Mouse (Mus musculus) hindbrain, embryonic 13.5 days (tissue): Measurements from ENCODE around the gene Nmnat3. TPM values are rescaled to one million over a fixed set of nuclear protein-coding genes. Genes with fewer than 3 reads are reported as not detected.

Source experiments
- ATAC-seq: fragments of 200-750 bp; cut with Nextera tagmentation; 2 replicates; pipeline ENCODE4 v1.8.0; 2017; ENCODE audit warnings: moderate TSS enrichment; ENCODE audit not compliant: low FRiP score
- H3K27ac ChIP-seq: fragments of 300-500 bp; sonication (generic); 2 replicates; pipeline ENCODE4 v1.5.1; 2015; ENCODE audit warnings: inconsistent platforms, mild to moderate bottlenecking, moderate library complexity
- H3K27me3 ChIP-seq: fragments of 300-500 bp; sonication (generic); 2 replicates; pipeline ENCODE4 v1.6.1; 2015; ENCODE audit warnings: mild to moderate bottlenecking, inconsistent platforms
- H3K36me3 ChIP-seq: fragments of 300-500 bp; sonication (generic); 2 replicates; pipeline ENCODE4 v1.6.1; 2015; ENCODE audit warnings: mild to moderate bottlenecking, inconsistent platforms
- H3K4me1 ChIP-seq: fragments of 300-500 bp; sonication (generic); replicated peaks from 2 replicates; pipeline ENCODE4 v1.6.1; 2015; ENCODE audit warnings: inconsistent platforms
- H3K4me2 ChIP-seq: fragments of 300-500 bp; sonication (generic); 2 replicates; pipeline ENCODE4 v1.6.1; 2015; ENCODE audit warnings: inconsistent platforms, mild to moderate bottlenecking, moderate library complexity
- H3K4me3 ChIP-seq: fragments of 300-500 bp; sonication (generic); 2 replicates; pipeline ENCODE4 v1.5.1; 2015; ENCODE audit warnings: mild to moderate bottlenecking, inconsistent platforms
- H3K9ac ChIP-seq: fragments of 300-500 bp; sonication (generic); 2 replicates; pipeline ENCODE4 v1.6.1; 2015; ENCODE audit warnings: mild to moderate bottlenecking, inconsistent platforms
- H3K9me3 ChIP-seq: fragments of 300-500 bp; sonication (generic); 2 replicates; pipeline ENCODE4 v1.6.1; 2016; ENCODE audit warnings: inconsistent platforms
- WGBS: fragments of 180-500 bp; shearing (Covaris S2); methylation state at CpG from one replicate; pipeline ENCODE4 v1.1.7; 2015; 5-methylcytosine and 5-hydroxymethylcytosine counted together
- polyA plus RNA-seq: library from polyadenylated mRNA; unstranded; fragments of >200 nt; fragmentation: Nextera tagmentation; extraction: Ambion mirVana; gene quantifications from 2 replicates; pipeline ENCODE4 v1.2.1, GENCODE M21; 2015

Gene Nmnat3
- polyA plus RNA-seq, 1 experiment from 2014 or later = 1.4 TPM

- Histone ChIP-seq H3K9ac (no peak overlapping the region), H3K4me3 (no peak overlapping the region), H3K36me3 (no peaks in the 10 kb centered on the region), H3K9me3 (no peaks in the 10 kb centered on the region), H3K27ac (no peak overlapping the region), H3K4me2 (no peak overlapping the region), H3K27me3 (no peaks in the 10 kb centered on the region), H3K4me1 (peaks cover 19% of the 10 kb centered on the region)
- ATAC-seq = no peak
- WGBS = 100% methylated on average over 1 of the region's 1 CpGs
These were observed 58.6 kb downstream of the Nmnat3 start for GRCm38 (mm10) chr9:98345840-98346239.

DNA sequence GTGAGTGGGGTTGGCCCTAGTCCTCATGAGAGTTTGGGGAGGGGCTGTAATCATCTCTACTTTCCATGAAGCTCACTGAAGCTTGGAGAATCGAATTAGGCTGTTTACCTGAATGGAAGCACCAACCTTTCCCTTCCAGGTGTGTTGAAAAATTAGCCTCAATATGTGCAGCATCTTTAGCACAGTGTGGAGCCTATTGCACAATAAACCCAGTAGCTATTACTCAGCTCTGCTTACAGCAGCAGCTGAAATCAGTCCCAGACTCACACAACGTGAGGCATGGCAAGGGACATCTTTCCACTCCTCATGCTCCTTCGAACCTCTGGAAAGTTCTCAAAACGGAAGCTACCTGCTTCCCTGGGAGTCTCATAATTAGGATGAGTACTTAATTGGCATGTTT is 59.0 kb downstream of the Nmnat3 start:
- no peaks in the 10 kb centered on the region for H3K9me3 ChIP-seq
- no peak for ATAC-seq
- no peak overlapping the region for H3K27ac ChIP-seq
- no peaks in the 10 kb centered on the region for H3K36me3 ChIP-seq
- H3K4me3 ChIP-seq = no peak overlapping the region
- no peak overlapping the region for H3K4me2 ChIP-seq
- 85% methylated on average over 4 of the region's 4 CpGs for WGBS
- H3K4me1 ChIP-seq = peaks cover 23% of the 10 kb centered on the region
- no peaks in the 10 kb centered on the region for H3K27me3 ChIP-seq
- H3K9ac ChIP-seq = no peak overlapping the region

DNA sequence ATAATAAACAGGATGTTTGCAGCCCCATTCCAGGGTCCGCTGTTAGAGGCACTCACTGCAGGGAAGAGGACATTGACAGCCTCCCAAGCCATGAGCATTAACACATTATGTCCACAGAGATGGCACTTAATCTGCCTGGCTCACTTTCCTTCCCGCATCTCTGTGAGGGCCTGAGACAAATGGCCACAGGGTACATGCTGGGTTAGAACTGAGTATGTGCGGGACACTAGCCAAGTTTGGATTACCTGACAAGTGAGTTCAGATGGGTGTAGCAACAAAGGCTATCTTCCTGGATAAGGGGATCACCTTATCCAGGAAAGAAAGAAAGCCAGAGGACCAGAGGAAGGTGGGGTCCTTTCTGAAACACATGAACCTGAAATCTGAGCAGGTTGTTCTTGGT is 59.8 kb downstream of the Nmnat3 start:
- WGBS = 93% methylated on average over 3 of the region's 3 CpGs
- Histone ChIP-seq H3K9ac (no peak overlapping the region), H3K4me2 (no peak overlapping the region), H3K27me3 (no peaks in the 10 kb centered on the region), H3K9me3 (no peaks in the 10 kb centered on the region), H3K36me3 (no peaks in the 10 kb centered on the region), H3K27ac (no peak overlapping the region), H3K4me1 (peaks cover 23% of the 10 kb centered on the region), H3K4me3 (no peak overlapping the region)
- ATAC-seq = no peak

DNA sequence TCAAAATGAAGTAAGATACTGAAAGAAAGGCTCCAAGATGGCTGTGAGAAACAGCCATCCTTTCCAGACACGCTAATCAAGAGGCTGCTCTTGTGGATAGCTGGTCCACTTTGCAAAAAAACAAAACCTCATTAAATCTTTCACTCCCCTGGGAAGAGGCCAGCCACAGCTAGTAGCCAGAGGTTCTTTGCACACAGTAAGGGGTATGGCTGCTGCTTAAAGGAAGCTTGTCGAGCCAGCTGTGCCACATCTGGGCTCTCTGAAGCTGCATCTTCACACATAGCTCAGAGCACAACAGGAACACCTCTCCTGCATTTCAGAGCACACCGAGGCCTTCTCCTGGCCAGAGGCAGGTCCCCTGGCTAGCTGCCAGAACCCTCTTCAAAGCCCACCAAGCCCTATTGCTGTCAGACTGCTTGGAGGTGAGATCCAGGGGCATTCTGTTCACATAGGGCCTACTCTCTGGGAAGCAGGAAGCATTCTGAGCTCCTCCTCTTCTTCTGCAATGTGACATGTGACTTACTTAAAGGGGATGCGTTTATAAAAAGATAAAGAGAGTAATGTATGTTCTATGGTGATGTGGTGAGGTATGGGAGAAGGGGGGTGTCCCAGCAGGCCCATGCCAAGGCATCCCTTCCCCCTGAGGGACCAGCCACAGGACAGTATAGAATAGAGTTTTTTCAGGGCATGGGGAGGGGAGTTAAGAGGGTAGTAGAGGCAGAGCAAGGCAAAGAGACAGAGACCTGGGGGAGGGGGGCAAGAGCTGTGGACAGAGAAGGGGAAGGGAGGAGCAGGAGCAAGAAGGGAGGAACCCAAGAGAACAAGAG is 63.3 kb downstream of the Nmnat3 start:
- Histone ChIP-seq H3K9ac (peak overlapping the region; percentile 35; the same call in 1 of the 2 replicates), H3K4me1 (peaks cover 23% of the 10 kb centered on the region), H3K27ac (0 out of 2 replicates have a peak overlapping the region, but pooled peaks have one; percentile 49), H3K27me3 (no peaks in the 10 kb centered on the region), H3K36me3 (no peaks in the 10 kb centered on the region), H3K9me3 (no peaks in the 10 kb centered on the region), H3K4me3 (no peak overlapping the region), H3K4me2 (no peak overlapping the region)
- peak; percentile 74 for ATAC-seq
- 7% methylated on average over 4 of the region's 4 CpGs for WGBS

GRCm38 (mm10) chr9:98352332-98352731 is 65.1 kb downstream of the Nmnat3 start:
- no peak overlapping the region for H3K4me3 ChIP-seq
- H3K36me3 ChIP-seq = no peaks in the 10 kb centered on the region
- H3K4me1 ChIP-seq = peaks cover 23% of the 10 kb centered on the region
- 91% methylated on average over 6 of the region's 6 CpGs for WGBS
- no peak overlapping the region for H3K9ac ChIP-seq
- H3K4me2 ChIP-seq = no peak overlapping the region
- H3K9me3 ChIP-seq = no peaks in the 10 kb centered on the region
- no peaks in the 10 kb centered on the region for H3K27me3 ChIP-seq
- H3K27ac ChIP-seq = no peak overlapping the region
- ATAC-seq = no peak

DNA sequence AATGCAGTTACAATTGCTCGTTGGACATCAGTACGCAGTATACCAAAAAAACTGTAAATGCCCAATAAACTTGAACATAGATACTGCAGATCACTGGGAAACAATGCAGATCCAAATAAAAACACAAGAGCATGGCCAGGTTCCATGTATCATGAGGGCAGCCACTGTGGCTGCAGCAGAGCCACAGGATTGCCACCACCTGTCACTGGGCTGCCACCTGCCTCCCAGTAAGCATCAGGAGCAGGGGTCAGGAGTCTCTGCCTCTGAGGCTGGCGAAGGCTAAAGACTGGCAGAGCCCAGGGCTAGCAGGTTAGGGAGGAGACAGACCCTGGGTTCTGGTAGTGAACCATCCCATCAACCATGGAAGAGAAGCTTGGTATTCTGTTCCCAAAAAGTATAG is 67.7 kb downstream of the Nmnat3 start:
- no peak overlapping the region for H3K27ac ChIP-seq
- peaks cover 13% of the 10 kb centered on the region for H3K4me1 ChIP-seq
- no peaks in the 10 kb centered on the region for H3K27me3 ChIP-seq
- no peak overlapping the region for H3K4me2 ChIP-seq
- 83% methylated on average over 3 of the region's 3 CpGs for WGBS
- no peak for ATAC-seq
- H3K4me3 ChIP-seq = no peak overlapping the region
- H3K9ac ChIP-seq = no peak overlapping the region
- H3K9me3 ChIP-seq = no peaks in the 10 kb centered on the region
- no peaks in the 10 kb centered on the region for H3K36me3 ChIP-seq

DNA sequence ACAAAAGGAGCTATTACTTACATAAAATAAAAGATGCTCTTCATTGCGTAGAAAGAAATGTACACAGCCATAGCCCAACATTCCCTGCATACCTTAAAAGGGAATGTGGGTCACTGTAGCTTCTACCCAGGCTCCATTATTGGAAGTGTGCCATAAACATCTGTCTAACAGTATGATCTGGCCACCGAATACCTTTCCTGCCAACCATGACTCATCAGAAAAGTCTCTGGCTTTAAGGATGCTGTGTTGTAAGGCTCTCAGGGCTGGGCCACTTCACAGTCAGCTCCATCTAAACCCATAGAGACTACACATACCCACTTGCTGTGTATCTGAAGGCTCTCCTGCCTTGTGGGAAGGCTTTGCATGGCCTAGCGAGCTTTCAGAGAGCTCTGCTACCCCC is 73.8 kb downstream of the Nmnat3 start:
- no peaks in the 10 kb centered on the region for H3K36me3 ChIP-seq
- H3K4me2 ChIP-seq = no peak overlapping the region
- WGBS = 84% methylated on average over 3 of the region's 3 CpGs
- no peaks in the 10 kb centered on the region for H3K9me3 ChIP-seq
- H3K4me3 ChIP-seq = no peak overlapping the region
- no peaks in the 10 kb centered on the region for H3K27me3 ChIP-seq
- no peak for ATAC-seq
- no peak overlapping the region for H3K9ac ChIP-seq
- H3K27ac ChIP-seq = no peak overlapping the region
- H3K4me1 ChIP-seq = no peaks in the 10 kb centered on the region

DNA sequence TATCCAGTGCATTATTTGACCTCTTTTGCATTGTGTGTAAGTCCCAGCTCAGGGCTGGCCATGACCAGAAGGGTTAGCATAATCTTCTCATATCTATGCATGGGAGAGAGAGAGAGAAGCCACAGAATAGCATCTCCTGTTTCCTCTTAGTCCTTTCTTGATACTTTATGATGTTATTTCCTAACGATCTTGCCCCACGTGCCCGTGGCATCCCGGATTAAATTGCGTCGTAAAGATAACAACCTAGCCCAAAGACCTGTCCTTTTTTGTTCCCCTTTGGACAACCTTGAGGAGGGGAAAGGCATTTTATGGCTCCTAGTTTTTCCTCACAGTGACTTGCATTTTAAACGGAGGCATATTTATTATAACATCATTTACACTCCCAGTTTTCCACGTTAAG is 78.8 kb downstream of the Nmnat3 start:
- no peak for ATAC-seq
- Histone ChIP-seq H3K9ac (no peak overlapping the region), H3K4me3 (no peak overlapping the region), H3K9me3 (no peaks in the 10 kb centered on the region), H3K27me3 (no peaks in the 10 kb centered on the region), H3K4me2 (no peak overlapping the region), H3K36me3 (no peaks in the 10 kb centered on the region), H3K4me1 (peaks cover 7% of the 10 kb centered on the region; the same call in 1 of the 2 replicates), H3K27ac (no peak overlapping the region)
- 84% methylated on average over 8 of the region's 8 CpGs for WGBS

GRCm38 (mm10) chr9:98367333-98367962 is 80.2 kb downstream of the Nmnat3 start:
- Histone ChIP-seq H3K4me2 (no peak overlapping the region), H3K27ac (no peak overlapping the region), H3K4me3 (no peak overlapping the region), H3K9ac (no peak overlapping the region), H3K9me3 (no peaks in the 10 kb centered on the region), H3K27me3 (no peaks in the 10 kb centered on the region), H3K36me3 (no peaks in the 10 kb centered on the region), H3K4me1 (peaks cover 7% of the 10 kb centered on the region; the same call in 1 of the 2 replicates)
- ATAC-seq = no peak
- WGBS = 78% methylated on average over 13 of the region's 13 CpGs

GRCm38 (mm10) chr9:98369707-98370106 is 82.5 kb downstream of the Nmnat3 start:
- Histone ChIP-seq H3K27ac (no peak overlapping the region), H3K9me3 (no peaks in the 10 kb centered on the region), H3K4me3 (no peak overlapping the region), H3K9ac (no peak overlapping the region), H3K27me3 (no peaks in the 10 kb centered on the region), H3K4me2 (no peak overlapping the region), H3K4me1 (peaks cover 7% of the 10 kb centered on the region; the same call in 1 of the 2 replicates), H3K36me3 (no peaks in the 10 kb centered on the region)
- WGBS = 66% methylated on average over 2 of the region's 8 CpGs
- no peak for ATAC-seq

- H3K27ac ChIP-seq = no peak overlapping the region
- H3K27me3 ChIP-seq = no peaks in the 10 kb centered on the region
- H3K36me3 ChIP-seq = no peaks in the 10 kb centered on the region
- H3K9ac ChIP-seq = no peak overlapping the region
- 95% methylated on average over 5 of the region's 5 CpGs for WGBS
- ATAC-seq = no peak
- no peaks in the 10 kb centered on the region for H3K9me3 ChIP-seq
- H3K4me1 ChIP-seq = peaks cover 5% of the 10 kb centered on the region
- no peak overlapping the region for H3K4me3 ChIP-seq
- H3K4me2 ChIP-seq = no peak overlapping the region
These were observed 86.1 kb downstream of the Nmnat3 start for GRCm38 (mm10) chr9:98373358-98373757.

DNA sequence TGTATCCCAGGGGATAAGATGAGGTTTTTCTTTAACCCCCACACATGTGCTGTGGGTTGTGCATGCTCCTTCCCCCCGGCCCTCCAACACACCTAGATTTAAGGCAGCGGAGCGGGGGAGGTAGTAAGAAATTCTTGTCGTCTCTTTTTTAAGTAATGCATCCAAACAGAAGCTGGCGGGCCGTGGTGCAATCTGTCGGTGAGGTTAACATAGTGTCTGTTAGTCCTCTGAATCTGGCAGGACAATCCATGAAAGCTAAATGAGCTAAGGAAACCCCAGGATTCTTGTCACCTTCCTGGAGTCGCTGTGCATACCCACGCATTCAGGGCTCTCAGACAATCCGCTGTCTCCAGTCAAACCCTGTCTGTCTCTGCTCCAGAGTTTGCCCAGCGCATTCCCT is 87.7 kb downstream of the Nmnat3 start:
- Histone ChIP-seq H3K9me3 (no peaks in the 10 kb centered on the region), H3K9ac (no peak overlapping the region), H3K4me2 (no peak overlapping the region), H3K27me3 (no peaks in the 10 kb centered on the region), H3K27ac (no peak overlapping the region), H3K36me3 (no peaks in the 10 kb centered on the region), H3K4me1 (peaks cover 5% of the 10 kb centered on the region), H3K4me3 (no peak overlapping the region)
- WGBS = 77% methylated on average over 11 of the region's 11 CpGs
- no peak for ATAC-seq
